Mouse (Mus musculus) heart, adult 2 months (tissue): ENCODE measurements around the gene Nckap5.

ENCODE experiments used
- CTCF ChIP-seq: fragments of 200-600 bp; IDR thresholded peaks from 2 replicates; pipeline ENCODE4 v1.8.1; 2022; ENCODE audit warnings: antibody characterized with exemption, mild to moderate bottlenecking, moderate library complexity
- POLR2A ChIP-seq: fragments of 200-500 bp; IDR thresholded peaks from 2 replicates; pipeline ENCODE4 v1.6.1; 2011; ENCODE audit warnings: mild to moderate bottlenecking, low read depth, low read length, control low read depth; ENCODE audit not compliant: insufficient read depth

DNA sequence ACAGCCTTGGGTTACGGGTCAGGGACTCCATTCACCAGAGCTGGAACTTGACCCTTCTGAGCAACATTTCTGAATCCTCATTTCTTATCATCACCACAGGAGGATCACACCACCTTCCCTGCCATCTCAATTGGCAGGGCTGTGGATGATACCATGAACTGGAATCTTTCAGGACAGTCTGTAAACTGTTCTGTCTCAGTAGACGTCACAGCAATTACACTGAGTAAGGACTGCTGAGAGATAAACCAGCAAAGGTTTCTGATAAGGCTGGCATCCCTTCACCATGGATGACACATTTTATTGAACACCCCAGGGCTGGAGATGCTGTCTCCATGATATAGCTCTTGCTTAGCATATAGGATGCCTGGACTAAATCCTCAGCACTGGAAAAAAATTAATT is 178.5 kb downstream of the Nckap5 start:
- TF ChIP-seq POLR2A (no peak), CTCF (no peak)
